Mouse (Mus musculus) megakaryocyte, embryonic 14.5 days (primary cell): Measurements from ENCODE around the gene Il1a. TPM values are rescaled to one million over a fixed set of nuclear protein-coding genes. Genes with fewer than 3 reads are reported as not detected.
A peak's percentile ranks its signal among the peaks of the same experiment; 100 is the strongest.

Source experiments
- H3K27me3 ChIP-seq: replicated peaks from 2 replicates; pipeline ENCODE3; 2012; ENCODE audit warnings: inconsistent platforms
- H3K36me3 ChIP-seq: replicated peaks from 2 replicates; pipeline ENCODE3; 2012; ENCODE audit warnings: low read length, inconsistent platforms, mixed read lengths
- H3K4me1 ChIP-seq: 2 replicates; pipeline ENCODE4 v1.6.1; 2012; ENCODE audit warnings: inconsistent platforms
- H3K4me3 ChIP-seq: replicated peaks from 2 replicates; pipeline ENCODE3; 2012; ENCODE audit warnings: moderate library complexity, mild to moderate bottlenecking, inconsistent platforms
- H3K9me3 ChIP-seq: 2 replicates; pipeline ENCODE4 v1.6.1; 2012; ENCODE audit warnings: inconsistent platforms
- FLI1 ChIP-seq: IDR thresholded peaks from 2 replicates; pipeline ENCODE4 v1.6.1; 2012; ENCODE audit warnings: low read length, inconsistent platforms, mixed read lengths
- GATA1 ChIP-seq: IDR thresholded peaks from 3 replicates; pipeline ENCODE4 v1.6.1; 2012; ENCODE audit warnings: mixed read lengths, low read length, inconsistent platforms, borderline replicate concordance
- polyA plus RNA-seq: library from polyadenylated mRNA; stranded (reverse); fragments of >175 nt; gene quantifications from 2 replicates; pipeline ENCODE4 v1.2.3, GENCODE M21; 2012; ENCODE audit warnings: low replicate concordance; ENCODE audit not compliant: insufficient read depth

The Il1a gene
- polyA plus RNA-seq, 1 experiment, result 1.3 TPM

DNA sequence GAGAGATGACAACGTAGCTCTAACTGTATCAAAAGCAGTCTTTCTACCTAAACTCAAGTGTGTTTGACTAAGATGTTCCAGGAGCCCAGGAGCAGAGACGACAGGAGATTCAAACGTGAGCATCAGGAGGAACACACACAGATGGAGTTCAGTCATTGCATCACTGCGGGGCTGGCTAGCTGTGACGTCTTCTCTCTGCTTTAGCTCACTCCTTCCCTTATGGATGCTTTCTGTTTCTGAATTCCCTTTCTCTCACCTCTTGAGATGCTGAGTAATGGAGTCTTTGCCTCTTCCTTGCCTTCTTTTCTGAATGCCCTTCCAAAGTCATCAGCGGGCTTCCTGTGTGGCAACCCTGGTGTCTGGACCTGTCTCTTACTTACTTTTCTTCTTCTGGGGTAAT is 5.1 kb upstream of the Il1a start:
- H3K4me1 ChIP-seq, result peaks cover 92% of the 10 kb centered on the region
- TF ChIP-seq FLI1 (no peak), GATA1 (no peak)
- H3K9me3 ChIP-seq, result no peaks in the 10 kb centered on the region
- peak overlapping the region; percentile 40 for H3K4me3 ChIP-seq
- no peaks in the 10 kb centered on the region for H3K27me3 ChIP-seq
- peaks cover 27% of the 10 kb centered on the region for H3K36me3 ChIP-seq

DNA sequence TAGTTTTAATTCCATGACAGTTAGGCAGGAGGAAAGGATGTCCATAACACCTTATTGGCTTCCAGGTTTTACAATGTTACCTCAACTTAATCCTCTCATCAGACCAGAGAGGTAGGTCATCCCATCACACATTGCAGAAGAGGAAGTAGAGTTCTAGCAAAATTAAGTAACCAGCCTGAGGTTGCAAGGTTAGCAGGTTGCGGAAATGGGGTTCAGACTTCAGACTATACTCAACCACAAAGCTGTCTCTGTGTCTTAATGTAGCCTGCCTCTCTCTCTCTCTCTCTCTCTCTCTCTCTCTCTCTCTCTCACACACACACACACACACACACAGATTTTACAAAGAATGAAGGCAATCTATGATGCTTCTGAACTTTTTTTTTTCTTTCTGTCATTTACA is 4.2 kb upstream of the Il1a start:
- Histone ChIP-seq H3K36me3 (peaks cover 23% of the 10 kb centered on the region), H3K4me3 (no peak overlapping the region), H3K27me3 (no peaks in the 10 kb centered on the region), H3K4me1 (peaks cover 91% of the 10 kb centered on the region), H3K9me3 (no peaks in the 10 kb centered on the region)
- no peak for TF ChIP-seq GATA1
- no peak for TF ChIP-seq FLI1

DNA sequence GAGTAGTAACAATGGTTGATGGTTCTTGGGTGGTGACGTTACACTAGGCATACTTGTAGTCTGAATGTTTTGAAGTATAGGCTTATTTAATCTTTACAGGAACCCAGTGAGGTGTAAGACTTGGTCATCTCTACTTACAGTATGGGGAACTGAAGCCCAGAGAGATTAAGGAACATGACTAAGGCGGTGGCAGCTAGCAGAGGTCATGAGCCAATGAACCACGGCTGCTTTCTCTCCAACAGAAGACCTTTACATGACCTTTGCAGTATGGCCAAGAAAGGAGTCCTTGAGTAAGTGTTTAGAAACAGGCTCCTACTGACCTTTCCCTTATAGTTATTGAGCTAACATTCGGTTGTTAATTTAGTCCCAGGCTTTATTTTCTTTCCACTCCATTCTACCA is 3.8 kb downstream of the Il1a start:
- Histone ChIP-seq H3K27me3 (no peaks in the 10 kb centered on the region), H3K36me3 (peaks cover 65% of the 10 kb centered on the region), H3K4me3 (peak overlapping the region; percentile 43), H3K9me3 (no peaks in the 10 kb centered on the region), H3K4me1 (peaks cover 90% of the 10 kb centered on the region)
- TF ChIP-seq FLI1 (no peak), GATA1 (no peak)

DNA sequence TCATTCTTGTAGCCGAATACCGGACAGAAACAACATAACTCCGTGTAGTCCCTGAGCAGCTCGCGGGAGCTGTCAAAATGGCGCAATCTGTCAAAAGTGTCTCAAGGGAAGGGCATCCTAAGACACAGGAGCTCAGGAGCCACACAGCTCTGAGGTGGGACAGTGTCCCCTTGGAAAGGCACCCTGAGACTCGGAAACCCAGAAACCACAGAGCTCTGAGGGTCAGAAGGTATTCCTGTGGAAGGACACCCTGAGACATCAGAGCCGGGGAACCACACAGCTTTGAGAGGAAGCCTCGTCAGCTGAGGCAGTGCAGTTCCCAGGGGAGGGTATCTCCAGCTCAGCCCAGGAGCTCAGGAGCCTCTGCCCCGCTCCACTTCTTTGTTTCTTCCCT is 12.2 kb downstream of the Il1a start:
- Histone ChIP-seq H3K27me3 (no peaks in the 10 kb centered on the region), H3K4me3 (peak overlapping the region; percentile 97), H3K36me3 (peaks cover 45% of the 10 kb centered on the region), H3K4me1 (peaks cover 71% of the 10 kb centered on the region), H3K9me3 (no peaks in the 10 kb centered on the region)
- TF ChIP-seq GATA1 (no peak), FLI1 (no peak)

DNA sequence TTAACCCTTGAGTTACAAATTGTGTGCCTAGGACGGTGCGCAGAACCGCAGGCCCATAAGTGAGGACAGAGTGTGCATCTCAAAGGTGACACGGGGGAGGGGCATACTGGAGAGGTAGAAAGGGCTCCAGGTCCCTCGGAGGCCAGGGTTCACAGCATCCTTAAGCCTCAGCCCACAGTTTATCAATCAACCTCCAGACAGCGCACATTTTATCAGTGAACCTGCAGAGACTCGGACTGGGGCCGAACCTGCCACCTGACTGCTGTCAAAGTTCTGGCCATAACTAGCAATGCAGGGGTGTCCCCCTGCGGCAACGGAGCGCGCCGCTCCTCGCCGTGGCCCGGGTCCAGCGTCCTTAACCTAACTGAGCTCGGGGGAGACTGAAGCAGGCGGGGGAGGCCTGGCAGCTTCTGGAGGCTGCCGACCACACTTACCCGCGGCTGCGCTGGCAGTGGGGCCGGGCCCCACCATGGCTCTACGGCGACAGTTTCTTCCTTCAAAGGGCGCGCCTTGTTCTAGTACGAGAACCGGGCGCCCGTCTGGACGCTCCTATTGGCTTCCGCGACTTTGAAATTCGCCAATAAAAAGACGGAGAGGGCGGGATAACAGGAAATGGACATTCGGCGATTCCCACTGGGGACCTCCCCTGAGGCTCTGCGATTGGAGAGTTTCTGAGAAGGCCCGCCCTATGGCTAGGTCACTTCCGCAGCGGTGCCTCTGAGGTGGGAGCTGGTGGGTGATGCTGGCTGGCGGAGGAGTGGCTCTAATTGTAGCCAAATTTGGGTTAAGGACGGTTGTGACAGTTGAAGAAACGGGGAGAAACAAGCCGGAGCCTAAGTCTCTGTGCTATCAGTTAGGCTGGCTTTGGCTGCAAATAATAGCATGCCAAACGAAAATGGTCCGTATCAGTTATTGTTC is 12.8 kb downstream of the Il1a start, which contains the start of gene Ckap2l:
Gene Ckap2l (minus strand): TSS at position 542 of the 918 bp plus-strand sequence.
- TF ChIP-seq FLI1, result peak; percentile 67; the same call in 1 of the 2 replicates
- TF ChIP-seq GATA1, result no peak
- no peaks in the 10 kb centered on the region for H3K9me3 ChIP-seq
- H3K4me3 ChIP-seq, result peak within 1 kb of the TSS; percentile 97
- peaks cover 65% of the 10 kb centered on the region for H3K4me1 ChIP-seq
- no peaks in the 10 kb centered on the region for H3K27me3 ChIP-seq
- peaks cover 38% of the 10 kb centered on the region for H3K36me3 ChIP-seq

DNA sequence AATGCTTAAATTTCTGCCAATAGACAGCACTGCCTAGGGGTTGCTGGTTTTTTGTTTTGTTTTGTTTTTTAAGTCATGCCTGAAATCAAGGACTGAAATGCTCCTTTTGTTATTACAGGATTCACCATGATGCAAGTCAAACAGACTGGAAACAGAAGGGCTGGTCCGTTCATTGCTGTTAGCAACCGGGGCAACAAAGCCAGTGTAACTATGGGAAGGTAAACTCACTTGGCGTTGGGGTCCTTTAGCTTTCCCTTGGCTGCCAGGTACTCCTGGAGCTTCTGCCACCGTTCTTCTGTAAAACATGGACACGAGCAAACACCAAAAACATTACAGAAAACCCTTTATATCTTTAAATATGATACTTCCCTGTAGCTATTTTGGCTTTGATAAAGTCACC is 13.7 kb downstream of the Il1a start:
- H3K4me3 ChIP-seq, result peak overlapping the region; percentile 97
- H3K36me3 ChIP-seq, result peaks cover 32% of the 10 kb centered on the region
- TF ChIP-seq FLI1 (no peak), GATA1 (no peak)
- no peaks in the 10 kb centered on the region for H3K27me3 ChIP-seq
- peaks cover 60% of the 10 kb centered on the region for H3K4me1 ChIP-seq
- H3K9me3 ChIP-seq, result no peaks in the 10 kb centered on the region

DNA sequence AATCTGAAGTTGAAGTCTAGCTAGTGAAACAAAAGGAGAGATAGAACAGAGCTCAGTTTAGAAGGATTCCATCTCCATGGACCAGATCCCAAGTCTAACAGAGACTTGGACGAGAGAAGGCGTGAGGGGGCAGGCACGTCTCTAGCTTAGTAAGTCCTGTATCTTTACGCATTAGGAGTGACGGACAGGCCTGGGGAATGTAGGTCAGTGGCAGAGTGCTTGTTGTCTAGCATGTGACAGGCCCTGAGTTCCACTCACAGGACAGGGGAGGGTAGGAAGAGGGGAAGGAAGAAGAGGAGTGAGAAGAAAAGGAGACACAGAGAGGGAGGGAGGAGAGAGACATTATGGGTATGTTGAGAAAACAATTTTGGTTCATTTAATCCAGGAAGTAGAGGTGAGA is 14.7 kb downstream of the Il1a start:
- Histone ChIP-seq H3K4me1 (peaks cover 56% of the 10 kb centered on the region), H3K36me3 (peaks cover 31% of the 10 kb centered on the region), H3K4me3 (peak overlapping the region; percentile 97), H3K9me3 (no peaks in the 10 kb centered on the region), H3K27me3 (no peaks in the 10 kb centered on the region)
- TF ChIP-seq FLI1, result no peak
- no peak for TF ChIP-seq GATA1

DNA sequence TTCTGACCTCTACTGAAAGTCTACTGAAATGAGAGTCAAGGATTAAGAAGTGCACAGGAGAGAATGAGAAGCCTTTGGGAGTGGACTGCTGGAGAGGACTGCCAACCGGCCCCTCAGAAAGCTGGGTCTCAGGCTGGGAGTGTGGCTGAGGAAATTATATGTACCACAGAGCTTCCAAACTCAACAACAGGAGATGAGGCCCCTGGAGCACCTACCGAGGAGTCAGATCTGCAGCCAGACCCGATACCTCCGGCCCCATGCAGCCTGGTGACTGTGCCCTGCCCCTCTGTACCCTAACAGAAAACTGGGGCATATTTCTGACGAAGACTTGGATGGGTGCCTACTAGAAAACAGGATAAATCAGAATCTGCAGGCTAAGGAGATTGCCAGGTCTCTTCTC is 35.9 kb downstream of the Il1a start:
- H3K36me3 ChIP-seq, result peaks cover 89% of the 10 kb centered on the region
- H3K4me1 ChIP-seq, result peaks cover 28% of the 10 kb centered on the region
- no peak overlapping the region for H3K4me3 ChIP-seq
- no peaks in the 10 kb centered on the region for H3K9me3 ChIP-seq
- H3K27me3 ChIP-seq, result no peaks in the 10 kb centered on the region
- no peak for TF ChIP-seq FLI1
- no peak for TF ChIP-seq GATA1

DNA sequence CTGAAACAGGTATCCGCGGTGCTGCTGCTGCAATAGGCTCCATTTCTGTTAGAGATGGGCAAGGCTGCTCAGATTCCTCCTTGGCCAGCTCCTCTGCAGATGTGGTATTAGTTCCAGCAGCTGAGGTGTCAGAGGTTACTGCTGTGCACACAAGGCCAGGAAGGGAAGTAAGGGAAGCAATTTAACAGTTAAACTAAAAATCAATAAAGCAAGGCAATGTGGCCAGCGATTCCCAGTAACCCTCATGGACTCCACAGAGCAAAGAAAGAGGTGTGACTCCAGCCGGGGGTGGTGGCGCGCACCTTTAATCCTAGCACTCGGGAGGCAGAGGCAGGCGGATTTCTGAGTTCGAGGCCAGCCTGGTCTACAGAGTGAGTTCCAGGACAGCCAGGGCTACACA is 39.2 kb downstream of the Il1a start:
- TF ChIP-seq FLI1 (no peak), GATA1 (no peak)
- H3K4me1 ChIP-seq, result peaks cover 21% of the 10 kb centered on the region
- H3K36me3 ChIP-seq, result peaks cover 92% of the 10 kb centered on the region
- H3K4me3 ChIP-seq, result no peak overlapping the region
- H3K27me3 ChIP-seq, result no peaks in the 10 kb centered on the region
- peaks cover 3% of the 10 kb centered on the region; the same call in 1 of the 2 replicates for H3K9me3 ChIP-seq

DNA sequence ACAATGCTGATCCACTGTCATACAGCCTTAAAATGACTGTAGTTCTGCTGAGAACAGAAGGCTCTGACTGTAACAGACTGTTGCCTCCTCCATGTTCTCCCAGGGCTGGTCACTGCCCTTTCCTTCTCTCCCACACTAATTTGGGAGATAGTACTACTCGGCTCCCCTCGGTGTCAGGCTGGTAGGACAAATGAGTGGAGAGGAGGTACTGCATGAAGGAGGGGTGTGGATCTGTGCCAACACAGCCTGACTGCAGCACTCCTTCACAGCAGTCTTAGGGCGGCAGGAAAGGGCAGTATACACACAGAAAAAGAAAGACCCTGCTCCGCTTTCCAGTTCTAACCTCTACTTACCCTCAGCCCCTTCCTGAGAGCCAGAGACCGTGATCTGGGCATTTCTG is 39.8 kb downstream of the Il1a start:
- Histone ChIP-seq H3K4me1 (peaks cover 26% of the 10 kb centered on the region), H3K27me3 (no peaks in the 10 kb centered on the region), H3K9me3 (peaks cover 3% of the 10 kb centered on the region; the same call in 1 of the 2 replicates), H3K36me3 (peaks cover 92% of the 10 kb centered on the region), H3K4me3 (no peak overlapping the region)
- TF ChIP-seq GATA1, result no peak
- TF ChIP-seq FLI1, result no peak
